9 mouse cellular contexts compared by ENCODE assay signal in genomic region chr3:118431031-118431723, GRCm38 (mm10).
DNase-seq lines count a peak whose midpoint lies in the region; ATAC-seq and TF ChIP-seq lines count a peak whose summit lies in the region.
"Had no signal": no experiment of that assay in that cellular context is flagged by ENCODE, and none has a peak within 500 bp of the region (broad histone marks: within the 10 kb centered on the region; RNA-seq: fewer than 3 reads in every experiment).

No protein-coding gene starts in this region.

- H3K4me3 ChIP-seq in heart, adult 2 months: no peak overlapping the region
- H3K4me3 ChIP-seq in heart, embryonic 11.5 days (ENCODE audit: low read depth, low read length): peak overlapping the region; percentile 30
- peak overlapping the region; percentile 23; the same call in 1 of the 2 replicates for H3K4me3 ChIP-seq in kidney, embryonic 14.5 days (ENCODE audit: low read length)
- H3K4me3 ChIP-seq in liver, embryonic 11.5 days (ENCODE audit: low read depth, low read length): no peak overlapping the region

- no peak overlapping the region for H3K9ac ChIP-seq in heart, adult 2 months (ENCODE audit: low read depth, low read length)
- H3K9ac ChIP-seq in heart, embryonic 11.5 days (ENCODE audit: low read depth, low read length): no peak overlapping the region
- H3K9ac ChIP-seq in kidney, embryonic 14.5 days (ENCODE audit: low read depth, low read length): no peak overlapping the region
- no peak overlapping the region for H3K9ac ChIP-seq in liver, embryonic 11.5 days (ENCODE audit: low read depth, low read length)

- no peak for TF ChIP-seq POLR2A in heart, adult 2 months (IDR thresholded peaks at IDR 0.05; ENCODE audit: insufficient read depth, low read depth, low read length)

- H3K27ac ChIP-seq in heart, adult 2 months: no peak overlapping the region
- H3K27ac ChIP-seq in heart, embryonic 11.5 days (ENCODE audit: low read depth, low read length): no peak overlapping the region
- no peak overlapping the region for H3K27ac ChIP-seq in kidney, embryonic 14.5 days (ENCODE audit: low read depth, low read length)
- H3K27ac ChIP-seq in liver, embryonic 11.5 days (ENCODE audit: low read depth, low read length): no peak overlapping the region

- no peaks in the 10 kb centered on the region for H3K4me1 ChIP-seq in heart, adult 2 months (ENCODE audit: control insufficient read depth, insufficient read depth, low read length)
- H3K4me1 ChIP-seq in heart, embryonic 11.5 days (ENCODE audit: control insufficient read depth, insufficient read depth, low read length): peaks cover 8% of the 10 kb centered on the region
- H3K4me1 ChIP-seq in kidney, embryonic 14.5 days (ENCODE audit: control insufficient read depth, insufficient read depth, low read length): peaks cover 4% of the 10 kb centered on the region; the same call in 1 of the 2 replicates
- no peaks in the 10 kb centered on the region for H3K4me1 ChIP-seq in liver, embryonic 11.5 days (replicated peaks; ENCODE audit: control insufficient read depth, insufficient read depth, low read length)

- H3K79me2 ChIP-seq in heart, adult 2 months (replicated peaks; ENCODE audit: control insufficient read depth, insufficient read depth, low read length): no peaks in the 10 kb centered on the region

- no peaks in the 10 kb centered on the region for H3K36me3 ChIP-seq in heart, adult 2 months (ENCODE audit: control insufficient read depth, insufficient read depth, low read length)
- no peaks in the 10 kb centered on the region for H3K36me3 ChIP-seq in heart, embryonic 11.5 days (ENCODE audit: control insufficient read depth, insufficient read depth, low read length)
- H3K36me3 ChIP-seq in kidney, embryonic 14.5 days (ENCODE audit: control insufficient read depth, insufficient read depth, low read length): no peaks in the 10 kb centered on the region
- no peaks in the 10 kb centered on the region for H3K36me3 ChIP-seq in liver, embryonic 11.5 days (ENCODE audit: control insufficient read depth, insufficient read depth, low read length)
- H3K36me3 ChIP-seq: G1E had no signal

- peaks cover 15% of the 10 kb centered on the region for H3K27me3 ChIP-seq in heart, adult 2 months (ENCODE audit: control insufficient read depth, insufficient read depth, low read length)
- H3K27me3 ChIP-seq in heart, embryonic 11.5 days (ENCODE audit: control insufficient read depth, insufficient read depth, low read length): peaks cover 46% of the 10 kb centered on the region
- H3K27me3 ChIP-seq in kidney, embryonic 14.5 days (ENCODE audit: control insufficient read depth, insufficient read depth, low read length): peaks cover 50% of the 10 kb centered on the region
- peaks cover 51% of the 10 kb centered on the region for H3K27me3 ChIP-seq in liver, embryonic 11.5 days (replicated peaks; ENCODE audit: control insufficient read depth, insufficient read depth, low read length)

- peak; percentile 74; the same call in 1 of the 2 replicates for ATAC-seq in heart, embryonic 11.5 days (replicated peaks; ENCODE audit: insufficient number of reproducible peaks, low FRiP score, low TSS enrichment)
- ATAC-seq in kidney, embryonic 14.5 days (ENCODE audit: low FRiP score, low TSS enrichment): peak; percentile 90
- ATAC-seq in liver, embryonic 11.5 days (replicated peaks; ENCODE audit: low FRiP score): peak; percentile 71

- intact Hi-C loops in heart, adult 2 months (cut with DNase I): loop anchor here (5.0 kb wide), 1 partner anchor 1761 kb away; no protein-coding TSS in a partner anchor

- TF ChIP-seq EP300 in heart, adult 2 months (IDR thresholded peaks at IDR 0.05; ENCODE audit: insufficient read depth, low read depth, low read length): no peak

- 2% methylated on average over 22 of the region's 22 CpGs for WGBS in heart, adult 2 months
- WGBS in heart, embryonic 11.5 days (ENCODE audit: insufficient replicate concordance): 2% methylated on average over 22 of the region's 22 CpGs
- WGBS in kidney, embryonic 14.5 days: 2% methylated on average over 22 of the region's 22 CpGs
- 5% methylated on average over 22 of the region's 22 CpGs for WGBS in liver, embryonic 11.5 days

- H3K9me3 ChIP-seq in heart, embryonic 11.5 days (replicated peaks; ENCODE audit: control insufficient read depth, low read length): no peaks in the 10 kb centered on the region
- H3K9me3 ChIP-seq in kidney, embryonic 14.5 days (ENCODE audit: control insufficient read depth, low read length): no peaks in the 10 kb centered on the region
- no peaks in the 10 kb centered on the region for H3K9me3 ChIP-seq in liver, embryonic 11.5 days (ENCODE audit: control insufficient read depth, low read length)

- DNase-seq in heart, adult 2 months: peak; percentile 36 to 63
- DNase-seq in heart, adult 11 months: no peak
- DNase-seq in embryo, embryonic 11.5 days (ENCODE audit: low read depth, low spot score): peak; percentile 77
- peak; percentile 65 for DNase-seq in liver, embryonic 11.5 days (ENCODE audit: low spot score)
- peak; percentile 86 for DNase-seq in neural tube, embryonic 10.5 days (ENCODE audit: extremely low spot score, low spot score)
- DNase-seq in yolk sac, embryonic 10.5 days (ENCODE audit: low spot score): peak; percentile 75

- no peak for TF ChIP-seq CTCF in heart, adult 2 months (IDR thresholded peaks at IDR 0.05)

- H3K4me2 ChIP-seq in heart, embryonic 11.5 days: peak overlapping the region; percentile 66
- peak overlapping the region; percentile 39 for H3K4me2 ChIP-seq in kidney, embryonic 14.5 days (replicated peaks; ENCODE audit: low read depth, low read length)
- peak overlapping the region; percentile 34; the same call in 1 of the 2 replicates for H3K4me2 ChIP-seq in liver, embryonic 11.5 days

Comparison
In these comparisons a context has a peak if more than half of its experiments do, and no peak if none do; other contexts are left out.
1. H3K4me3 ChIP-seq: peak in heart, embryonic 11.5 days (single experiment) and kidney, embryonic 14.5 days (single experiment); none in heart, adult 2 months (single experiment) and liver, embryonic 11.5 days (single experiment).
2. Peak in every context shown above with its lines, with median percentiles within 50 percentile points of each other: ATAC-seq and H3K4me2 ChIP-seq.